Mouse (Mus musculus): ENCODE measurements around the gene Cnpy3. TPM values are rescaled to one million over a fixed set of nuclear protein-coding genes. Genes with fewer than 3 reads are reported as not detected.

Gene Cnpy3
- polyA plus RNA-seq, 1 experiment from 2014 or later: 39.7 TPM

GRCm38 (mm10) chr17:46698515-46698914, 53.5 kb downstream of the Cnpy3 start:
- H3K9me3 ChIP-seq (replicated peaks): no peaks in the 10 kb centered on the region
- H3K27me3 ChIP-seq (replicated peaks): no peaks in the 10 kb centered on the region
- H3K4me1 ChIP-seq: peaks cover 42% of the 10 kb centered on the region
- no peak overlapping the region for H3K27ac ChIP-seq
- ATAC-seq: no peak
- peaks cover 34% of the 10 kb centered on the region for H3K36me3 ChIP-seq
- no peak overlapping the region for H3K4me2 ChIP-seq
- WGBS (ENCODE audit: insufficient replicate concordance): 85% methylated on average over 6 of the region's 6 CpGs
- H3K9ac ChIP-seq: no peak overlapping the region
- no peak overlapping the region for H3K4me3 ChIP-seq

GRCm38 (mm10) chr17:46694517-46695063, 57.4 kb downstream of the Cnpy3 start:
- Histone ChIP-seq H3K9ac (no peak overlapping the region), H3K9me3 (replicated peaks) (no peaks in the 10 kb centered on the region), H3K4me2 (no peak overlapping the region)

GRCm38 (mm10) chr17:46691390-46691789, 60.6 kb downstream of the Cnpy3 start:
- Histone ChIP-seq H3K36me3 (peaks cover 42% of the 10 kb centered on the region), H3K4me2 (peak overlapping the region; percentile 39; the same call in 1 of the 2 replicates), H3K27me3 (replicated peaks) (no peaks in the 10 kb centered on the region), H3K9ac (no peak overlapping the region), H3K27ac (peak overlapping the region; percentile 39; the same call in 1 of the 2 replicates), H3K9me3 (replicated peaks) (no peaks in the 10 kb centered on the region), H3K4me1 (peaks cover 12% of the 10 kb centered on the region), H3K4me3 (no peak overlapping the region)
- no peak for ATAC-seq
- 76% methylated on average over 2 of the region's 2 CpGs for WGBS (ENCODE audit: insufficient replicate concordance)

More at GRCm38 (mm10) chr17:46694517-46695063, 57.4 kb downstream of the Cnpy3 start:
- no peak for ATAC-seq
- Histone ChIP-seq H3K4me1 (peaks cover 19% of the 10 kb centered on the region), H3K4me3 (no peak overlapping the region), H3K36me3 (peaks cover 34% of the 10 kb centered on the region), H3K27me3 (replicated peaks) (no peaks in the 10 kb centered on the region), H3K27ac (no peak overlapping the region)
- 85% methylated on average over 1 of the region's 1 CpGs for WGBS (ENCODE audit: insufficient replicate concordance)

DNA sequence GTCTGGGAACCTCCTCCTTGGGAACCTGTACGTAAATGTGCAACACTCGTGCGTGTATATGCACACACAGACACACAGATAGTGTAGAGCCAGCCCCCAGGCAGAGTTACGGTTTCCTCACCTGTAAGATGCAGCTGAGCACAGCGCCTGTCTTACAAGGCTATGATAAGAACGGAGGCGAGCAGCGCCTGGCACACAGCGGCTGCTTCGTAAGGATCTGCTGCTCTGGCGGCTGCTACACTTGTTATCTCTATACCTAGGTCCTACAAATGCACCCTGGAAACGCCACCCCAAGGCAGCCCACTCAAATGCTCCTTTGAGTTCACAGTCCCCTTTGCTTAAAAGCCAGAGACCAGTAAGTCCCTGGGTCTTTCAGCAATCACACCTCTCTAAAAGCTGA, 61.3 kb downstream of the Cnpy3 start:
- H3K27me3 ChIP-seq (replicated peaks): no peaks in the 10 kb centered on the region
- peak overlapping the region; percentile 39; the same call in 1 of the 2 replicates for H3K27ac ChIP-seq
- ATAC-seq: peak; percentile 83
- H3K36me3 ChIP-seq: peaks cover 49% of the 10 kb centered on the region
- H3K4me3 ChIP-seq: no peak overlapping the region
- peak overlapping the region; percentile 39 for H3K4me2 ChIP-seq
- 34% methylated on average over 12 of the region's 12 CpGs for WGBS (ENCODE audit: insufficient replicate concordance)
- H3K9me3 ChIP-seq (replicated peaks): no peaks in the 10 kb centered on the region
- no peak overlapping the region for H3K9ac ChIP-seq
- H3K4me1 ChIP-seq: peaks cover 12% of the 10 kb centered on the region

- peaks cover 69% of the 10 kb centered on the region for H3K36me3 ChIP-seq
- WGBS (ENCODE audit: insufficient replicate concordance): 79% methylated on average over 6 of the region's 6 CpGs
- H3K27me3 ChIP-seq (replicated peaks): no peaks in the 10 kb centered on the region
- H3K4me2 ChIP-seq: no peak overlapping the region
- peaks cover 17% of the 10 kb centered on the region for H3K4me1 ChIP-seq
- H3K9ac ChIP-seq: no peak overlapping the region
- no peaks in the 10 kb centered on the region for H3K9me3 ChIP-seq (replicated peaks)
- no peak for ATAC-seq
- no peak overlapping the region for H3K4me3 ChIP-seq
- no peak overlapping the region for H3K27ac ChIP-seq
Observed at GRCm38 (mm10) chr17:46685913-46686312, 66.1 kb downstream of the Cnpy3 start.

Other genes with a start within 250 kb of the Cnpy3 start
- gene Cul9, start 205.8 kb downstream of the Cnpy3 start, polyA plus RNA-seq (2016; fragmentation: Nextera tagmentation; extraction: Ambion mirVana): 0.69 and 0.93 TPM in 2 replicates
- gene Srf, start 196.0 kb downstream of the Cnpy3 start, polyA plus RNA-seq (2016; fragmentation: Nextera tagmentation; extraction: Ambion mirVana): 6.6 and 6.8 TPM in 2 replicates
- gene Ptk7, start 122.7 kb downstream of the Cnpy3 start, polyA plus RNA-seq (2016; fragmentation: Nextera tagmentation; extraction: Ambion mirVana): 16.8 and 17.7 TPM in 2 replicates
- 6.3 and 6.6 TPM in 2 replicates for gene Klc4, start 106.2 kb downstream of the Cnpy3 start, polyA plus RNA-seq (2016; fragmentation: Nextera tagmentation; extraction: Ambion mirVana)
- gene Mrpl2, start 106.0 kb downstream of the Cnpy3 start, polyA plus RNA-seq (2016; fragmentation: Nextera tagmentation; extraction: Ambion mirVana): 95.0 and 106 TPM in 2 replicates
- 16.9 and 18.3 TPM in 2 replicates for gene Cul7, start 101.9 kb downstream of the Cnpy3 start, polyA plus RNA-seq (2016; fragmentation: Nextera tagmentation; extraction: Ambion mirVana)
- gene Rrp36, start 77.9 kb downstream of the Cnpy3 start, polyA plus RNA-seq (2016; fragmentation: Nextera tagmentation; extraction: Ambion mirVana): 37.0 and 37.3 TPM in 2 replicates
- 67.4 and 77.4 TPM in 2 replicates for gene Mea1, start 73.4 kb downstream of the Cnpy3 start, polyA plus RNA-seq (2016; fragmentation: Nextera tagmentation; extraction: Ambion mirVana)
- gene Klhdc3, start 71.3 kb downstream of the Cnpy3 start, polyA plus RNA-seq (2016; fragmentation: Nextera tagmentation; extraction: Ambion mirVana): 83.4 and 85.0 TPM in 2 replicates
- 48.3 and 49.1 TPM in 2 replicates for gene Ppp2r5d, start 47.1 kb downstream of the Cnpy3 start, polyA plus RNA-seq (2016; fragmentation: Nextera tagmentation; extraction: Ambion mirVana)
- 20.7 and 21.1 TPM in 2 replicates for gene Pex6, start 40.8 kb downstream of the Cnpy3 start, polyA plus RNA-seq (2016; fragmentation: Nextera tagmentation; extraction: Ambion mirVana)
- gene Gnmt, start 23.0 kb downstream of the Cnpy3 start, polyA plus RNA-seq (2016; fragmentation: Nextera tagmentation; extraction: Ambion mirVana): 5.8 and 6.7 TPM in 2 replicates
- gene Ptcra, start 11.5 kb upstream of the Cnpy3 start, polyA plus RNA-seq (2016; fragmentation: Nextera tagmentation; extraction: Ambion mirVana): 0.60 and 0.62 TPM in 2 replicates
- gene 2310039H08Rik, start 20.4 kb upstream of the Cnpy3 start, polyA plus RNA-seq (2016; fragmentation: Nextera tagmentation; extraction: Ambion mirVana): 55.2 and 56.5 TPM in 2 replicates
- 140 and 144 TPM in 2 replicates for gene Rpl7l1, start 30.5 kb upstream of the Cnpy3 start, polyA plus RNA-seq (2016; fragmentation: Nextera tagmentation; extraction: Ambion mirVana)
- gene Bicral, start 106.3 kb upstream of the Cnpy3 start, polyA plus RNA-seq (2016; fragmentation: Nextera tagmentation; extraction: Ambion mirVana): 4.8 and 5.2 TPM in 2 replicates
- 34.2 and 36.4 TPM in 2 replicates for gene Tbcc, start 138.5 kb upstream of the Cnpy3 start, polyA plus RNA-seq (2016; fragmentation: Nextera tagmentation; extraction: Ambion mirVana)
- gene Prph2, start 158.2 kb upstream of the Cnpy3 start, polyA plus RNA-seq (2016; fragmentation: Nextera tagmentation; extraction: Ambion mirVana): not detected in 2 replicates